Mouse (Mus musculus) heart, adult 9 months (tissue): ENCODE data around the gene Sdhd.
A peak's percentile ranks its signal among the peaks of the same experiment; 100 is the strongest.

ENCODE experiments used
- DNase-seq, 2 experiments: peaks; one replicate each; pipeline ENCODE4 v3.0.0; 2022; ENCODE audit warnings: low spot score in 2 of 2

Gene Sdhd

GRCm38 (mm10) chr9:50586955-50587354, 16.7 kb downstream of the Sdhd start:
- DNase-seq = no peak

DNA sequence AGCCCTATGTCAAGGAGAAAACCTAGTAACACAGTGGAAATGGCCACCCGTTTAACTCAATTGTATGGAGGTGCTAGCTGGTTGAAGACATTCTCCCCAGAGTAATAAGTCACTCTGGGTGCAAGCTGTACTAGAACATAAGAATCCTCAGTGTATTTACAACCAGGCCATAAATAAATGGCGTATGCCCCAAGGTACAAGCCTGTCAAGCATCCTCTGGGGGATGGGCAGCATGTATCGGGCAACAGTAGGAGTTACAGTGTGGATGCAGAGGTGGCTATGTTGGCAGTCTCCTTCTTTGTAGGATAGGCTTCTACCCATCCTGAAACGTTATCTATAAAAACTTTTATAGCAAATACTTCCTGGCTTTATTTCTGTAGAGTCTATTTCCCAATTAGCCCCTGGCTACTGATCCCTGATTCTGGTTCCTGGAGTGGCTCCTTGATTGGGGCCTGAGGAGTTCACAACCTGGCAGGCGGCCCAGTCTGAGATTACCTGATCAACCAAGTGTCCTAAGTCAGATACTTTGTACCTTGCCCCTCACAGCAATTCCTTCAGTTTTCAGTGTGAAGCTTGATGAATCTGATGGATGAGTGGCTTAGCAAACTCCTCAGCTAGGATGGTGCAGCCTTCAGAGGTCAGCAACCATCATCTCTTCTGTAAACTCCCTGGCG, 18.3 kb downstream of the Sdhd start:
- DNase-seq = no peak

- no peak for DNase-seq
Observed at GRCm38 (mm10) chr9:50580370-50580769, 23.2 kb downstream of the Sdhd start.

- no peak for DNase-seq
Observed at GRCm38 (mm10) chr9:50569599-50570525, 33.8 kb downstream of the Sdhd start.

DNA sequence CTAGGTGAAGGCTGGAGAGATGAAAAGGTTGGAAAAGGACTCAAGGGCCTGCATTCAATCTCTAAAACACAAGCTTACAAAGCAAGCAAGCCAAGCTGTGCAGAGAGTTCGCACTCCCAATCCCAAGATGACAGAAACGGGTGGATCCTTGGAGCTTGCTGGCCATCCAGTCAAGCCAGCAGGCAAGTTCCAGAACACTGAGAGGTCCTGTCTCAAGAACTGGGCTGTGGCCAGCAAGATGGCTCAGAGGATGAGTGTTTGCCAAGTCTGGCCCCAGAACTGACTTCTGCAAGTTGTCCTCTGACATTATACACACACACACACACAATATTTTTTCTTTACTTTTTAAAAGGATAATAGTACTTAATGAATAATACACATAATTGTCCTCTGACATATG, 35.7 kb downstream of the Sdhd start:
- DNase-seq = no peak

DNA sequence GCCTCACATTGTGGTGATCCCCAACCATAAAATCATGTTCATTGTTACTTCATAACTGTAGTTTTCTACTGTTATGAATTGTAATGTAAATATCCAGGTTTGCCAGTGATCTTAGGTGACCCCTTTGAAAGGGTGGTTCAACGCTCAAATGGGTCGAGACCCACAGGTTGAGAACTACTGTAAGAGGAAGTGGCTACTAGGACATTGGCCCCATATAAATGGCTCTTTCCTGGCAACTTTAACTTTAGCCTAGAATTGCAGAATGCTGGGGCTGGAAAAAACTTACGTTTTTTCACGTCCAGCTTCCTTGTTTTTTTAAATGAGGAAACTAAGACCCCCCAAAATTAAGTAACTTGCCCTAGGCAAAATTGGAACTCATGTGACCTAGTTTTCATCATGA, 36.2 kb downstream of the Sdhd start:
- DNase-seq = no peak

- no peak for DNase-seq
Observed at GRCm38 (mm10) chr9:50565940-50566339, 37.7 kb downstream of the Sdhd start.

- peak in 1 of 2 experiments; percentile 16 for DNase-seq
Observed at GRCm38 (mm10) chr9:50565173-50565572, 38.4 kb downstream of the Sdhd start.

DNA sequence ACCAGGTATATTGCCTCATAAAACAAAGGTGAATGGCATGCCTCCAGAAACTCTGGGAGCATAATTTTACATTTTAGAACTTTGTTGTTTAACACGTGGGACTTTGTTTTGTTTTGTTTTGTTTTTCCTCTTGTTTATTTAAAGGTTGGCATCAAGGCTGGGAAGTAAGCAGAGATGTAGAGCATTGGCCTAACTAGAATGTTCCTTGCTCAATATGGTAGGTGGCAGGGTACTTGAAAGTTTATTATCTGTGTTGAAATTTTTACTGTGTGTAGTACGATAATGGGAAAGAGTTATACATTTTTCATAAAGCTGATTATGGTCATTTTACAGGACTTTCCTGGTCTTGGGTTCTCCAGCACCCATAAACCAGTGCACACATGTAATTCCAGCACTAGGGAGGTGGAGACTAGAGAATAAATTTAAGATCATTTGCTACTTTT, 41.7 kb downstream of the Sdhd start:
- DNase-seq = no peak

- DNase-seq = no peak
Observed at GRCm38 (mm10) chr9:50561145-50561917, 42.3 kb downstream of the Sdhd start, which contains the start of gene Tex12. Tex12 (minus strand) TSS chr9:50561325.

- no peak for DNase-seq
Observed at GRCm38 (mm10) chr9:50555094-50555446, 48.5 kb downstream of the Sdhd start, which contains the start of gene Bco2. Bco2 (minus strand) TSS chr9:50555181.

- peak; percentile 32 to 45 for DNase-seq
Observed at GRCm38 (mm10) chr9:50554241-50555093, 49.1 kb downstream of the Sdhd start, which contains the start of gene Il18. Il18 (plus strand) TSS chr9:50554827.

- peak in 1 of 2 experiments; percentile 13 for DNase-seq
Observed at GRCm38 (mm10) chr9:50553547-50553946, 50.1 kb downstream of the Sdhd start.

DNA sequence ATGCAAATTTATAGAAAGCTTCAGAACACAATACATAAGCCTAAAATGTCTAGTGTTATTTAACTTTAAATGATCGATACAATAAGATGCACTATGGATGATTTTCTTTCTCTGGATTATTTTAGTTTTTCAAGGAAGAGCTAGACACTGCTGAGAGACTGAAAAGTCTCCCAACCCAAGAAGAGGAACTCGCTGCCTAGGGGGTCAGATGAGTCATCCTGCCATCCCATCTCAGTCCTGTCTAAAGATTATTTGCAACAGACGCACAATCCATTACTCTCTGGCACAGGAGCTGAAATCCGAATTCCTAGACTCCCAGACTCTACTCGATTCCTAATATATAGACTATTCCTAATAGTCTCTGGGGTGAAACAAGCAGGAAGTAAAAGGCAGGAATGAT, 51.4 kb downstream of the Sdhd start:
- no peak for DNase-seq

GRCm38 (mm10) chr9:50548936-50549335, 54.7 kb downstream of the Sdhd start:
- DNase-seq = no peak

GRCm38 (mm10) chr9:50547859-50548478, 55.6 kb downstream of the Sdhd start:
- no peak for DNase-seq
